Mouse (Mus musculus) liver, embryonic 14.5 days (tissue): ENCODE data around the gene Hist1h2ac.

Source experiments
- CTCF ChIP-seq: IDR thresholded peaks from 2 replicates; pipeline ENCODE4 v1.5.1; 2016; ENCODE audit warnings: antibody characterized with exemption, low read depth, control low read depth
- EP300 ChIP-seq: IDR thresholded peaks from 2 replicates; pipeline ENCODE4 v1.6.1; 2016; ENCODE audit warnings: antibody characterized with exemption, low read depth

GRCm38 (mm10) chr13:23705751-23706356, 22.1 kb upstream of the Hist1h2ac start:
- TF ChIP-seq CTCF, result no peak
- TF ChIP-seq EP300, result no peak
